Mouse (Mus musculus) limb, embryonic 10.5 days (tissue): ENCODE results near the gene Stoml1. TPM values are rescaled to one million over a fixed set of nuclear protein-coding genes. Genes with fewer than 3 reads are reported as not detected.
A peak's percentile ranks its signal among the peaks of the same experiment; 100 is the strongest.
"Not testable (repeated sequence)": the region's sequence is repeated elsewhere in the genome, so short reads cannot be mapped to it uniquely, and the experiment has no call there.

Experiments used
- DNase-seq: peaks from one replicate; pipeline ENCODE4 v3.0.0-alpha.2; 2017; ENCODE audit warnings: low spot score
- H3K27ac ChIP-seq: fragments of 300-500 bp; sonication (generic); 2 replicates; pipeline ENCODE4 v1.5.1; 2016; ENCODE audit warnings: mild to moderate bottlenecking
- H3K27me3 ChIP-seq: fragments of 300-500 bp; sonication (generic); 2 replicates; pipeline ENCODE4 v1.6.1; 2016; ENCODE audit warnings: low read depth, mild to moderate bottlenecking; ENCODE audit not compliant: poor library complexity, severe bottlenecking
- H3K36me3 ChIP-seq: fragments of 300-500 bp; sonication (generic); 2 replicates; pipeline ENCODE4 v1.6.1; 2016; ENCODE audit warnings: mild to moderate bottlenecking, moderate library complexity
- H3K4me1 ChIP-seq: fragments of 300-500 bp; sonication (generic); 2 replicates; pipeline ENCODE4 v1.6.1; 2016
- H3K4me3 ChIP-seq: fragments of 300-500 bp; sonication (generic); 2 replicates; pipeline ENCODE4 v1.5.1; 2016; ENCODE audit warnings: mild to moderate bottlenecking, moderate library complexity
- H3K9me3 ChIP-seq: fragments of 300-500 bp; sonication (generic); replicated peaks from 2 replicates; pipeline ENCODE4 v1.6.1; 2016; ENCODE audit warnings: mild to moderate bottlenecking
- whole genome bisulfite sequencing: fragments of 180-500 bp; shearing (Covaris S2); methylation state at CpG from one replicate; pipeline ENCODE4 v1.1.7; 2016; 5-methylcytosine and 5-hydroxymethylcytosine counted together
- polyA plus RNA-seq: library from polyadenylated mRNA; unstranded; fragments of >200 nt; fragmentation: Nextera tagmentation; extraction: Ambion mirVana; gene quantifications from 2 replicates; pipeline ENCODE4 v1.2.1, GENCODE M21; 2016

Gene Stoml1
- polyA plus RNA-seq, 1 experiment from 2014 or later: 26.1 TPM

- Histone ChIP-seq H3K27me3 (no peaks in the 10 kb centered on the region), H3K9me3 (no peaks in the 10 kb centered on the region), H3K27ac (peak overlapping the region; percentile 78), H3K4me3 (peak overlapping the region; percentile 40), H3K4me1 (peaks cover 41% of the 10 kb centered on the region), H3K36me3 (peaks cover 23% of the 10 kb centered on the region)
- WGBS: 8% methylated on average over 25 of the region's 25 CpGs
- DNase-seq: peak; percentile 85
Observed at GRCm38 (mm10) chr9:58247064-58247759, 5.8 kb upstream of the Stoml1 start.

DNA sequence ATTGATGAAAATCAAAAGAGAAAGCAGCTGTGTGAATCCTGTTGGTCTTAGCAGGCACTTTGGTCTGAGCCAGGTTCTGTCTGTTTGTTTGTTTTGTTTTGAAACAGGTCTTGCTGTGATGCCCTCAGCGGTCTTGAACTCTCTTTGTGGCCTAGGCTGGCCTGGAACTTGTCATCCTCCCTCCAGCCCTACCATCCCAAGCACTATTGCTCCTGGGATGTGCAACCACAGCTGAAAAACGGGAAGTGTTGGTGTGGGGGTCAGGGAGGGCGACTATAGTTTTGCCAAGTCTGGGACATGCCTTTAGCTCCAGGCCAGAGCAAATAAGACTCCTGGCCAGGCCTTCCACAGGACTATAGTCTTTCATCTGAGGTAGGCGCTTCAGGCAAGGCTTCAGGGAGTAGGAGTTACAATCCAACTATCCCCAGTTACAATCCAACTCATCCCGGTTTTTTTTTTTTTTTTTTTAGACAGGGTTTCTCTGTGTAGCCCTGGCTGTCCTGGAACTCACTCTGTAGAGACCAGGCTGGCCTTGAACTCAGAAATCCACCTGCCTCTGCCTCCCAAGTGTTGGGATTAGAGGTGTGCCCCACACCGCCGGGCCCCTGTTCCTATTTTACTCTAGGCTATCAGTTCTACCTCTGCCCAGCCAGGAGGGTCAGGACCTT lies 4.1 kb upstream of the Stoml1 start:
- Histone ChIP-seq H3K4me3 (peak overlapping the region; percentile 67), H3K36me3 (peaks cover 9% of the 10 kb centered on the region), H3K4me1 (peaks cover 44% of the 10 kb centered on the region), H3K27ac (peak overlapping the region; percentile 90), H3K9me3 (no peaks in the 10 kb centered on the region), H3K27me3 (no peaks in the 10 kb centered on the region)
- no peak for DNase-seq
- WGBS: 44% methylated on average over 7 of the region's 7 CpGs

- peak within 1 kb of the TSS; percentile 90 for H3K27ac ChIP-seq
- peak within 1 kb of the TSS; percentile 67 for H3K4me3 ChIP-seq
- under 1% methylated on average over 16 of the region's 16 CpGs for WGBS
- H3K27me3 ChIP-seq: no peaks in the 10 kb centered on the region
- H3K9me3 ChIP-seq: no peaks in the 10 kb centered on the region
- peaks cover 45% of the 10 kb centered on the region for H3K4me1 ChIP-seq
- H3K36me3 ChIP-seq: peaks cover 2% of the 10 kb centered on the region; the same call in 1 of the 2 replicates
- peak; percentile 66 for DNase-seq
Observed at GRCm38 (mm10) chr9:58249592-58250192, 3.3 kb upstream of the Stoml1 start, which contains the start of gene Pml. TSS of gene Pml (minus strand) at chr9:58249786.

DNA sequence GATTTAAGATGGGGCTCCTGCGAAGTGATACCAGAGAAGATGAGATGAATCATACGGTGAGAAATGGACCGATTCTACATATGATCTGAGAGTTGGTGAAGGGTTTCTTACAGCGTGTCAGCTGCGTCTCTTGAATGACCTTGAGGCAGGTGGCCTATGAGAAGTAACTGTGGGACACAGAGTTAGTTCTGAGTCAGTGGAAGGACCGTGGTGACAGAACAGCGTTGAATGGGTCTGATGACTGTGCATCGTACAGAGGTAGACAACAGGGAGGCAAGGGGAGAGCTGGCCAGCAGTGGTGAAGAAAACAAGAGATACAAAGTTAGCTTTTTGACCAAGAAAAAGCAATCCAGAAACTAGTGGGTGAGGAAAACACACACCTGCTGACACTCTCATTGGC lies 2.6 kb upstream of the Stoml1 start:
- Histone ChIP-seq H3K4me3 (peak overlapping the region; percentile 67), H3K36me3 (no peaks in the 10 kb centered on the region), H3K27ac (peak overlapping the region; percentile 90; the same call in 1 of the 2 replicates), H3K27me3 (no peaks in the 10 kb centered on the region), H3K9me3 (no peaks in the 10 kb centered on the region), H3K4me1 (peaks cover 47% of the 10 kb centered on the region)
- WGBS: 81% methylated on average over 8 of the region's 8 CpGs
- DNase-seq: no peak

- not testable (repeated sequence) for DNase-seq, H3K4me3 ChIP-seq, H3K36me3 ChIP-seq, H3K9me3 ChIP-seq, H3K27ac ChIP-seq, H3K27me3 ChIP-seq
- peaks cover 47% of the 10 kb centered on the region for H3K4me1 ChIP-seq
- WGBS: 85% methylated on average over 1 of the region's 1 CpGs
Observed at GRCm38 (mm10) chr9:58250730-58251129, 2.2 kb upstream of the Stoml1 start.

DNA sequence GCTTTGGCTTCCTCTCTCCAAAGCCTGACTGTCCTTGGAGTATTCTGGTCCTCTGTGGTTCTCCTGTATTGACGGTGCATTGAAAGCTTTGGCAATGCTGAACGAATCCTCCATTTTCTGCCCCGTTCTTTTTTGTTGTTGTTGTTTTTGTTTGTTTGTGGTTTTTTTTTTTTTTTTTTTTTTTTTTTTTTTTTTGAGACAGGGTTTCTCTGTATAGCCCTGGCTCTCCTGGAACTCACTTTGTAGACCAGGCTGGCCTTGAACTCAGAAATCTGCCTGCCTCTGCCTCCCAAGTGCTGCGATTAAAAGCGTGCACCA lies 800 bp downstream of the Stoml1 start:
- peaks cover 16% of the 10 kb centered on the region for H3K36me3 ChIP-seq
- not testable (repeated sequence) for DNase-seq, H3K9me3 ChIP-seq, H3K27me3 ChIP-seq
- 74% methylated on average over 5 of the region's 5 CpGs for WGBS
- H3K27ac ChIP-seq: peak overlapping the region; percentile 82
- peak overlapping the region; percentile 64 for H3K4me3 ChIP-seq
- peaks cover 27% of the 10 kb centered on the region for H3K4me1 ChIP-seq

GRCm38 (mm10) chr9:58255105-58255504 lies 2.1 kb downstream of the Stoml1 start:
- 47% methylated on average over 2 of the region's 2 CpGs for WGBS
- no peaks in the 10 kb centered on the region for H3K9me3 ChIP-seq
- no peak overlapping the region for H3K4me3 ChIP-seq
- no peak overlapping the region for H3K27ac ChIP-seq
- no peak for DNase-seq
- peaks cover 27% of the 10 kb centered on the region for H3K36me3 ChIP-seq
- H3K4me1 ChIP-seq: peaks cover 14% of the 10 kb centered on the region
- no peaks in the 10 kb centered on the region for H3K27me3 ChIP-seq

- Histone ChIP-seq H3K4me1 (peaks cover 9% of the 10 kb centered on the region), H3K9me3 (no peaks in the 10 kb centered on the region), H3K36me3 (peaks cover 34% of the 10 kb centered on the region), H3K4me3 (no peak overlapping the region), H3K27ac (no peak overlapping the region), H3K27me3 (no peaks in the 10 kb centered on the region)
- 90% methylated on average over 10 of the region's 10 CpGs for WGBS
- no peak for DNase-seq
Observed at GRCm38 (mm10) chr9:58255704-58256685, 3.0 kb downstream of the Stoml1 start.

DNA sequence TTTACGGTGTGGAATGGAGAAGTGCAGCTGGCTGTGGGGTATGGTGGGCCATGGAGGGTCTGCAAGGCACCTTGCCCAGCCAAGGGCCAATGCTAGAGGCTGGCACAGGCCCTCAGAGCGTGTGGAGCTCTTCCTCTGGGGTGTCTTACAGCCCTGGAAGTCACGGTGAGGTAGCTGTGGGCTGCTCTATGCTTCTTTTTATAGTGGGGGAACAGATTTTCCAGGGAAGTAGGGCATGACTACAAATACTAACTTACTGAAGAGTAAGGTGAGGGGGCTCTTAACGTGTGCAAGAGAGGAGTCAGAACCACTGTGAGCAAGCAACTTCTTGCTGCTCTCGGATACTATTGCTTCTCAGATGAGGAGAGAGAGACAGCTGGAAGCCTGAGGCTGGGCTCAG lies 9.5 kb downstream of the Stoml1 start:
- no peak overlapping the region for H3K27ac ChIP-seq
- H3K9me3 ChIP-seq: no peaks in the 10 kb centered on the region
- H3K4me3 ChIP-seq: no peak overlapping the region
- peaks cover 39% of the 10 kb centered on the region for H3K36me3 ChIP-seq
- no peaks in the 10 kb centered on the region for H3K27me3 ChIP-seq
- DNase-seq: no peak
- peaks cover 12% of the 10 kb centered on the region for H3K4me1 ChIP-seq
- whole genome bisulfite sequencing: 92% methylated on average over 5 of the region's 5 CpGs

GRCm38 (mm10) chr9:58265368-58265767 lies 12.4 kb downstream of the Stoml1 start:
- Histone ChIP-seq H3K27ac (no peak overlapping the region), H3K4me3 (no peak overlapping the region), H3K27me3 (no peaks in the 10 kb centered on the region), H3K9me3 (no peaks in the 10 kb centered on the region), H3K4me1 (peaks cover 12% of the 10 kb centered on the region), H3K36me3 (peaks cover 20% of the 10 kb centered on the region)
- 82% methylated on average over 3 of the region's 3 CpGs for WGBS
- no peak for DNase-seq

DNA sequence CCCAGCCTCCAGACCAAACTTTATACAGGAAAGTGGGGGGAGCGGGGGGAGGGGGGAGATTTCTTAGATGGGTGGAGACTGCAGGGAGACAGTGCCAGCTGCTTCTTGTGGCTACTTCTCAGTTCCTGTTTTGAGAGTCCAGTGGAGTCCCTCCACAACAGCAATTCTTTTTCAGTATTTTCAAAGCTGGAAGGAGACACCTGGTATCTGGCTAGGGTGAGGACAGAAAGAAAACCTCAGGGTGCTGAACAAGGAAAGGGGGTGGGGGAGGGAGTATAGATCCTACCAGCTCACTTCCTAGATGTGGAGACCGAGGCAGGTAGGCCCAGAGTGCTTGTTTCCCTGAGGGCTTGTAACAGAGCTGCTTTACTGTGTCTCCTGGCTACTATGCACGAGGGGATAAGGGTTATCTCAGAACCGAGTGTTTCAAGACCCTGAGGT lies 13.6 kb downstream of the Stoml1 start:
- Histone ChIP-seq H3K36me3 (peaks cover 12% of the 10 kb centered on the region), H3K4me3 (no peak overlapping the region), H3K9me3 (no peaks in the 10 kb centered on the region), H3K27me3 (no peaks in the 10 kb centered on the region), H3K4me1 (peaks cover 12% of the 10 kb centered on the region), H3K27ac (peak overlapping the region; percentile 26; the same call in 1 of the 2 replicates)
- WGBS: 39% methylated on average over 4 of the region's 4 CpGs
- DNase-seq: no peak

- H3K27me3 ChIP-seq: no peaks in the 10 kb centered on the region
- 89% methylated on average over 3 of the region's 3 CpGs for WGBS
- peak overlapping the region; percentile 26; the same call in 1 of the 2 replicates for H3K27ac ChIP-seq
- H3K36me3 ChIP-seq: peaks cover 8% of the 10 kb centered on the region
- H3K4me3 ChIP-seq: no peak overlapping the region
- no peaks in the 10 kb centered on the region for H3K9me3 ChIP-seq
- DNase-seq: no peak
- peaks cover 12% of the 10 kb centered on the region for H3K4me1 ChIP-seq
Observed at GRCm38 (mm10) chr9:58267046-58267445, 14.1 kb downstream of the Stoml1 start.
